Mouse (Mus musculus) skeletal muscle tissue, adult 2 months (tissue): ENCODE data around the gene Anks1b.
"Not testable (repeated sequence)": the region's sequence is repeated elsewhere in the genome, so short reads cannot be mapped to it uniquely, and the experiment has no call there.

Source experiments
- DNase-seq: peaks from one replicate; pipeline ENCODE4 v3.0.0-alpha.2; 2012; ENCODE audit warnings: low read depth, low spot score

Gene Anks1b

GRCm38 (mm10) chr10:90576191-90577098 lies 703.1 kb downstream of the Anks1b start:
- DNase-seq: no peak

GRCm38 (mm10) chr10:90577099-90577461 lies 703.8 kb downstream of the Anks1b start:
- no peak for DNase-seq

GRCm38 (mm10) chr10:90577777-90578176 lies 704.5 kb downstream of the Anks1b start:
- DNase-seq: no peak

GRCm38 (mm10) chr10:90579970-90580369 lies 706.7 kb downstream of the Anks1b start:
- no peak for DNase-seq

- no peak for DNase-seq
Observed at GRCm38 (mm10) chr10:90584052-90584451, 710.7 kb downstream of the Anks1b start.

GRCm38 (mm10) chr10:90596142-90596541 lies 722.8 kb downstream of the Anks1b start:
- DNase-seq: no peak

- no peak for DNase-seq
Observed at GRCm38 (mm10) chr10:90596576-90596975, 723.3 kb downstream of the Anks1b start.

- DNase-seq: no peak
Observed at GRCm38 (mm10) chr10:90599149-90599548, 725.8 kb downstream of the Anks1b start.

GRCm38 (mm10) chr10:90599726-90600531 lies 726.6 kb downstream of the Anks1b start:
- DNase-seq: no peak

GRCm38 (mm10) chr10:90607586-90607985 lies 734.3 kb downstream of the Anks1b start:
- DNase-seq: no peak

GRCm38 (mm10) chr10:90609437-90609836 lies 736.1 kb downstream of the Anks1b start:
- no peak for DNase-seq

- no peak for DNase-seq
Observed at GRCm38 (mm10) chr10:90613051-90613450, 739.7 kb downstream of the Anks1b start.

- no peak for DNase-seq
Observed at GRCm38 (mm10) chr10:90615196-90615595, 741.9 kb downstream of the Anks1b start.

GRCm38 (mm10) chr10:90616622-90617021 lies 743.3 kb downstream of the Anks1b start:
- DNase-seq: no peak

GRCm38 (mm10) chr10:90617664-90618296 lies 744.5 kb downstream of the Anks1b start:
- no peak for DNase-seq

GRCm38 (mm10) chr10:90627532-90627931 lies 754.2 kb downstream of the Anks1b start:
- no peak for DNase-seq

GRCm38 (mm10) chr10:90630099-90630698 lies 756.9 kb downstream of the Anks1b start:
- DNase-seq: no peak

- DNase-seq: not testable (repeated sequence)
Observed at GRCm38 (mm10) chr10:90630794-90631193, 757.5 kb downstream of the Anks1b start.

- no peak for DNase-seq
Observed at GRCm38 (mm10) chr10:90637352-90637751, 764.0 kb downstream of the Anks1b start.

GRCm38 (mm10) chr10:90649681-90650080 lies 776.4 kb downstream of the Anks1b start:
- DNase-seq: no peak

GRCm38 (mm10) chr10:90657416-90658120 lies 784.3 kb downstream of the Anks1b start:
- peak; percentile 13 for DNase-seq
